Mouse (Mus musculus) urinary bladder, adult 18-20 months (tissue): ENCODE measurements at regions not wholly inside any gene's neighbourhood (a gene's known extent, or its start where the extent isn't known, plus 50 kb on each side); places are given as distances from the start of the nearest gene placed in this dataset.

Experiments
- DNase-seq, 2 experiments: peaks; one replicate each; pipeline ENCODE4 v3.0.0; 2022; ENCODE audit warnings: low spot score in 2 of 2, mixed read lengths in 2 of 2

GRCm38 (mm10) chr10:96724436-96725175 lies 107.8 kb downstream of the Btg1 start:
- peak; percentile 20 to 27 for DNase-seq

- no peak for DNase-seq
Observed at GRCm38 (mm10) chr10:96726801-96727780, 110.3 kb downstream of the Btg1 start.

DNA sequence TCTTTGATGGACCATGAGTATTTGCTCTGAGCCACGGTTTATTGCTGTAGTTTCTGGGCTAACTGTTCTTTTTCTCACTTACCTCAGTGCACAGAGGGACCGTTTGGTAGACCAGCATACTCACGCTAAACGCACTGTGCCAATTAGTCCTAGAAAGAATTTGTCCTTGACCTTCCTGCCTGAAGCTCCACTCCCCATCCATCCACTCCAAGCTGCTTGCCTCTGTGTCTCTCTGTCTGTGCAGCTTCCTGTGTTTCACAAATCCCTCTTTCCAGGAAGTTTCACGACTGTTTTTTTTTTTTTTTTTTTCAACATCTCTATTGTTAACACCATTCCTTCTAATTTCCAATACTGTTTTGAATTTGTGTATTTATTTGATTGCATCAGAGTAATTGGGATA lies 116.8 kb downstream of the Btg1 start:
- DNase-seq, result no peak

DNA sequence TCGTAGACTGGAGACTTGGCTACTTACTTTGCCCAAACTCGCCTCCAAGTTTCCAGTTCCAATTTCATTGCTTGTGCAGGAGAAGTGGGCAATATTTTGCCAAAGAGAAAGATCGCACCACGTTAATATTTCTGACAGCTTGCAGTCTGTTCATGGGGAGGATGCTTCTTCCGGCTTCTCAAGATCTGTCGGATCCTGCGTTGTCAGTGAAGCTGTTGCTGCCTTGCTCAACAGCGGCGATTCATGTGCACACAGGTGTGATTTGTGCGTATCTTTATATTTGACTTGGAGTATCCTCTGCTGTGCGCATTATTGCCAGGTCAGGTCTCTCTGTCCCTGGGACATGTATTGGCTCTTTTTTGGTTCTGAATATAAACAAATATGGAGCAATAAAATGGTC lies 118.3 kb downstream of the Btg1 start:
- DNase-seq, result no peak

DNA sequence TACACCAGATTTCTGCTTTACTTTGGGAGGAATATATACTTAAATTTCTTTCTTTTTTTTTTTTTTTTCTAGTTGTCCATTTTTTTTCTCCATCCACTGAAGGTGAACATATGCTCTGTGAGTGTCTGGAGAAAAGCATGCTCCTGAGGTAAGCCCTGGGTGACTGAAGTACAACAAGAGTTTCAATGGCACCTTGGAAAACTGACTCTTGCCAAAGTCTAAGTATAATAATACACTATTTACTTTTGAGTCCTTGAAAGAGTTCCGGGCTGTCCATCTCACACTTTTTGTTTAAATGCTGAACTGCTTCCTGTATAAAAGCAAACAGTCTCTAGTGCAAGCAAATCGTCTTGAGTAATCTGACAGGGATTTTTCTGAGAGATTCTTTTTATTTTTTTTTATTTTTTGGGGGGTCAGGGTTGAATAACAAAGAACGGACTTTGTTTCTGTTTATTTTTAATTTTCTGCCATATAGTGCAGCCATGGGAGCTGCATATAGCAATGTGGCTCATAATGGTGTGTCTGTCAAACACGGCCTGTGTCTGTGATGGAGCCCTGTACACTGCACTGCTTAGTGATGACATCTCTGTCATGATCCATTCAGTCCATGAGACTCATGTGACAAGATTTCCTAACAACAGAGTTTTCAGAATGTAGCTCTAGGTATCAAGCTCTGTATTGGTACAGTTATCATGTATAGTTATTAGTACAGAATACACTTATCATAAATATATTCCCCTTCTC lies 119.3 kb downstream of the Btg1 start:
- no peak for DNase-seq

GRCm38 (mm10) chr10:96737972-96738371 lies 121.2 kb downstream of the Btg1 start:
- DNase-seq, result no peak

DNA sequence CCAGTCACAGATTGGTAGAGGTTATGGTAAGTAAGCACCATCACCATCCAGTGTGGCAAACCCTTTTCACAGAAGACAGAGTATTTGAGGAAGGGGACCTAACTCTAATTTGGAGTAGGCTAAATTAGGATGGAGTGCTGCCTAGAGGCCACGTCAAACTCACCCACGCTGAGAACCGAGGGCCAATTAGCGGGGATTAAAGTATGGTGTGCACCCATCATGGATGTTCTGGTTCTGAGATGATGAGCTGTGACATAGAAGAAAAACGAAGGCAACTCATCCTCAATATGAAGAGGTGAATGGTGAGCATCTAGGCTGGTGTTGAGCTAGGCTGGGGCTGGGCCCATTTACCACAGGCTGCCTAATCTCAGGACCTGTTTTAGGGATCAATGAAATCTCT lies 121.8 kb downstream of the Btg1 start:
- DNase-seq, result no peak

GRCm38 (mm10) chr10:96744167-96744777 lies 127.5 kb downstream of the Btg1 start:
- peak in 1 of 2 experiments; percentile 24 for DNase-seq

- DNase-seq, result no peak
Observed at GRCm38 (mm10) chr10:96747015-96747663, 130.3 kb downstream of the Btg1 start.

DNA sequence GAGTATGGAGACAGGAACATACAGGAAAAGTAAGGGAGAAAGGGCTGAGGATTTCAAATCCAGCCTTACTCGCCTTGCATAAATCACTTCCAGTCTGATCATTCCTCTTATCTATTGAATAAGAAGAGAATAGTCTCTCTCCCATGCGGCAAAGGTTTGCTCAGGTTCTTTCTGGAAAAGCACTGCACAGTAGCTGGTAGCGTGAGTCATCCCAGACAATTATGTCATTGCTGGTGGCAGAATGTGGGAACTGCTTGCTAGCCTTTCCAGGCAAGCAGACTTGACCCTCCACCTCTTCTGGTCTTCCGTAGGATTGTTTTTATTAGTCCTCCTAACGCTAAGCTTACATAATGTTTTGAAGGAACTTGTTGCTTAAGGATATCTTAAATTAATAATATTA lies 134.1 kb downstream of the Btg1 start:
- DNase-seq, result peak in 1 of 2 experiments; percentile 22

DNA sequence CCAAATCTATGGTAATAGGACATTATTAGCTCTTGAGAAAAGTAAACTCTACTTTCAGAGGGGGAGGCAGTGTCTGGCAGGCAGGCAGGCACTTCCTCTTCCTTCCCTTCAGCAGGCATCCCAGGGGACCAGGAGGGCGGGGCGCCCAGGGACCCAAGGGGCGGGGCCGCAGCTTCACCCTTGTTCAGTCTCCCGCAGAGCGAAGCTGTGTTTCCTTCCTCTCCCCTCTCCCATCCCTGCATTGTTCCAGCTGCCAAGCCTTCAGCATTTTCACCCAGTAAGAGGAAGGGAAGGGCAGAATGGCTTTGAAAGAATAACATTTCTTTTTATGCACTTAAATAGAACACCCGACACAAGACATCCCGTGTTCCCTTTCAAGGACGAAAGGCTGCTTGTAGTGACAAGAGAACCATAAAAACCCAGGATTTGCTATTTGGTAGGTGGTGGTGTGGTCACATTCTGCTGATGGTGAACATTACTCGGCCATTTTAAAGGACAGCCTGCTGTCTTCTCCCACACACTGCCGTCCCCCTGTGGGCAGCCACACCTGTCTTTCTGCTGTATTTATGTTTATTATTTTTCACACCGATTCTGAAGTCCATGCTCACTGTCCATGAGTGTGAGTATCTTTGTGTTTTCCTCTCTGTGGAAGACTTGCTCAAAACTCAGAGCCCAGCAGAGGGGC lies 134.9 kb downstream of the Btg1 start:
- DNase-seq, result peak; percentile 80 to 84

DNA sequence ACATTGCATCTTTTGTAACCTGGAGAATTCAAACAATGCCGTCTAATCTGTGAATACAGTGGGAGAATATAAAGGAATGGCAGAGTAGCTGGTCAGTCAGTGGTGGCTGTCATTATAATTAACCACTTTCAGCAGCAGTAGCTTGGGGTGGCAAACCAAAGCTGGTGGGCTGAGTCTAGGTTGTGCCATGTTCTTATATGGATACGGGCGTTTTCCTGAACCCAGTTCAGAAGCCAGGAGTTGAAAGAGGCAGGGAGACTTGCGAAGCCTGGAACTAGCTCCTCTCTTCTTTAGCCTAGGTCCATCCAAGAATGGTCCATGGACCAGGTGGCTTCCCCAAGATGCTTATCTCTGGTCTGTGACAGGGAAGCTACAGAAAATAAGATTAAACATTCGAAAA lies 135.7 kb downstream of the Btg1 start:
- DNase-seq, result no peak

GRCm38 (mm10) chr10:96753521-96753920 lies 136.7 kb downstream of the Btg1 start:
- DNase-seq, result no peak

DNA sequence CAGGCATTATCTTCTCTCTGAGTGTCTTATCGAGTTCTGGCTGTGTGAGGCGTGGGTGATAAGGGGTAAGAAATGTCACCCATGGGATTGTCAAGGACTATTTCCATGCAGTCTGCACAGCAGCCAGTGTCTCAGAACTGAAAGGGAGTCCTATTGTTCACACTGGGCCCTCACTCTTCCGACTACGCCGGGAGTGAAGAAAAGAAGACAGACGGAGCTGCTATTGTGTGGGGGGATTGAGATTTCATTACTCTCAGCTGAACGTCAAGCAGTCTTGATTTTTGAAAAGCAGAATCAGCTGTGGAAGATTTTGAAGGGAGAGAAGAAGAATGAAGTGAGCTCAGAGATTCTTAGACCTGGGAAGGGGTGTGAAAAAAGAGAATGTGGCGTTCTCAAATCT lies 138.9 kb downstream of the Btg1 start:
- no peak for DNase-seq

- no peak for DNase-seq
Observed at GRCm38 (mm10) chr10:96756355-96757084, 139.7 kb downstream of the Btg1 start.

- DNase-seq, result no peak
Observed at GRCm38 (mm10) chr10:96757311-96757710, 140.5 kb downstream of the Btg1 start.

DNA sequence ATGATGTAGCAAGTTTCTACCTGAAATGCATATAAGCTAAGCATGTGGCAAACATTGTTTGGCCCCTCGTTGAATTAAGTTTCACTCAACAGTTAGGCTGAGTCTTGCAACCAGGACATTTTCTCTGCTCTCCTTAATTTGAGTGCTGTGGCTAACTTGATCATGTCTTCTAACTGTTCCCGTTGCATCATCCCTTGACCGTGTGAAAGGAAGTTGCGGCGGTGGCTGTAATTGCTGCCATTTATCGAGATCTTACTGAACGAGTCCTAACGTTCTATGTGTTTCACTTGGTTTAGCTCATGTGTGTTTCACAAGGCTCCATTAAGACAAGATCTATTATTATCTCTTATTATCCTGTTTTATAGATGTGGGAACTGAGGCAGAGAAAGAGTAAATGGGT lies 144.8 kb downstream of the Btg1 start:
- no peak for DNase-seq

- no peak for DNase-seq
Observed at GRCm38 (mm10) chr10:96765626-96766025, 148.8 kb downstream of the Btg1 start.

DNA sequence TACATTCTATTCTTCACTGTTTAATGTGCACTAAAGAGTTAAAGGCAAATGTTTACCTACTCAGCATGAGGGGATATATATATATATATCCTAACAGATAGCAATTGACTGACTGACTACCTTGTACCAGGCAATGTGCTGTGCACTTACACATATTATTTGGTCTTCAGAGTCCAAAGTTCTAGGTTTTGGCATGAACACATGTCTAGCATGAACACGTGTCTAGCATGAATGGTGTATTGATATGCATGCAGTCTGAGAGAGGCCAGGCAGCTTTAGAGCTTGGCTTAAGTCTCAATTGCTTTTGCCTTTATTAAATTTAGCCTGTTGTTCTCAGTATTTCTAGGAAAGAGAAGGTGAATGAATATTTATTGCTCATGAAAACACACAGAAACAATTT lies 161.4 kb downstream of the Btg1 start:
- no peak for DNase-seq

DNA sequence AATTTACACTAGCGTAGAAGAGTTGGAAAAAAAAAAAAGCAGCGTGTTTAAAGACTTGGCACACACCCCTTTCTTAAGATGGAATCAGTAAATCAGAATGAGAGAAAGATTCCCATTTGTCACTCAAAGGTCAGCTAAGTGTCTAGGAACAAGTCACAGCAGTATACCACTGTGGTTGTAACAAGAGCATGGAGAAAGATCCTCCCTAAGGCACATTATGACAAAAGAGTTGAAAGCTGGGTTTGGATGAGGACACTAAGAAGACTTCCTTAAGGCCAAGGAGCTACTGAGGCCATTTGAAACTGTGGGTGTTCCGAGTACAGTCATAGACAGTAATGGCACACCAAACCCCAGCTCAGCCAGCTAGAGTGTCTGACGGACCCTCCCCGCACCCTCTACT lies 167.2 kb downstream of the Btg1 start:
- DNase-seq, result no peak
